Mouse (Mus musculus) hindbrain, postnatal 0 days (tissue): ENCODE data around the gene Narfl. TPM values are rescaled to one million over a fixed set of nuclear protein-coding genes. Genes with fewer than 3 reads are reported as not detected.

Experiments
- ATAC-seq: fragments of 200-750 bp; cut with Nextera tagmentation; 2 replicates; pipeline ENCODE4 v1.8.0; 2017; ENCODE audit warnings: mild to moderate bottlenecking, moderate TSS enrichment, moderate library complexity
- DNase-seq: peaks from one replicate; pipeline ENCODE4 v3.0.0-alpha.2; 2015; ENCODE audit warnings: low spot score
- H3K27ac ChIP-seq: fragments of 300-500 bp; sonication (generic); 2 replicates; pipeline ENCODE4 v1.5.1; 2014; ENCODE audit warnings: mild to moderate bottlenecking
- H3K27me3 ChIP-seq: fragments of 300-500 bp; sonication (generic); 2 replicates; pipeline ENCODE4 v1.6.1; 2014; ENCODE audit warnings: low read length, mixed read lengths; ENCODE audit not compliant: insufficient read depth
- H3K36me3 ChIP-seq: fragments of 300-500 bp; sonication (generic); 2 replicates; pipeline ENCODE4 v1.6.1; 2014; ENCODE audit warnings: low read length, mixed read lengths; ENCODE audit not compliant: insufficient read depth
- H3K4me1 ChIP-seq: fragments of 300-500 bp; sonication (generic); 2 replicates; pipeline ENCODE4 v1.6.1; 2014; ENCODE audit warnings: antibody characterized with exemption, low read length, mixed read lengths; ENCODE audit not compliant: insufficient read depth
- H3K4me2 ChIP-seq: fragments of 300-500 bp; sonication (generic); 2 replicates; pipeline ENCODE4 v1.6.1; 2014; ENCODE audit warnings: low read depth, mild to moderate bottlenecking, low read length, moderate library complexity, mixed read lengths
- H3K4me3 ChIP-seq: fragments of 300-500 bp; sonication (generic); 2 replicates; pipeline ENCODE4 v1.5.1; 2014; ENCODE audit warnings: low read length
- H3K9ac ChIP-seq: fragments of 300-500 bp; sonication (generic); replicated peaks from 2 replicates; pipeline ENCODE4 v1.6.1; 2014; ENCODE audit warnings: mild to moderate bottlenecking, low read length, moderate library complexity, mixed read lengths
- H3K9me3 ChIP-seq: fragments of 300-500 bp; sonication (generic); 2 replicates; pipeline ENCODE4 v1.6.1; 2016; ENCODE audit warnings: low read length, mixed read lengths
- CTCF ChIP-seq: IDR thresholded peaks from 2 replicates; pipeline ENCODE4 v1.5.1; 2016; ENCODE audit warnings: antibody characterized with exemption, control low read depth, low read depth
- WGBS: fragments of 180-500 bp; shearing (Covaris S2); extraction: QIAGEN DNeasy Blood & Tissue Kit; methylation state at CpG from one replicate; pipeline ENCODE4 v1.1.7; 2014; 5-methylcytosine and 5-hydroxymethylcytosine counted together
- polyA plus RNA-seq: library from polyadenylated mRNA; unstranded; fragments of >200 nt; fragmentation: Nextera tagmentation; extraction: Ambion mirVana; gene quantifications from 2 replicates; pipeline ENCODE4 v1.2.1, GENCODE M21; 2015
- total RNA-seq: library from RNA; depleted of rRNA; stranded (reverse); fragments of >200 nt; gene quantifications from 2 replicates; pipeline ENCODE4 v1.2.3, GENCODE M21; 2014

Narfl gene
- total and polyA plus RNA-seq, 2 experiments from 2014 or later, result 27.9 to 28.2 TPM

- DNase-seq (no peak), ATAC-seq (no peak)
- Histone ChIP-seq H3K9me3 (no peaks in the 10 kb centered on the region), H3K4me3 (no peak overlapping the region), H3K4me1 (peaks cover 34% of the 10 kb centered on the region), H3K27me3 (no peaks in the 10 kb centered on the region), H3K9ac (no peak overlapping the region), H3K4me2 (no peak overlapping the region), H3K27ac (no peak overlapping the region), H3K36me3 (peaks cover 25% of the 10 kb centered on the region; the same call in 1 of the 2 replicates)
- no peak for TF ChIP-seq CTCF
- WGBS, result 91% methylated on average over 13 of the region's 13 CpGs
Observed at GRCm38 (mm10) chr17:25827011-25827410, 53.4 kb downstream of the Narfl start.

GRCm38 (mm10) chr17:25827546-25828222 lies 54.1 kb downstream of the Narfl start:
- 86% methylated on average over 22 of the region's 22 CpGs for WGBS
- no peaks in the 10 kb centered on the region for H3K9me3 ChIP-seq
- DNase-seq (no peak), ATAC-seq (no peak)
- H3K4me2 ChIP-seq, result no peak overlapping the region
- peaks cover 35% of the 10 kb centered on the region for H3K4me1 ChIP-seq
- no peak overlapping the region for H3K4me3 ChIP-seq
- no peaks in the 10 kb centered on the region for H3K27me3 ChIP-seq
- H3K27ac ChIP-seq, result peak overlapping the region; percentile 96; the same call in 1 of the 2 replicates
- peaks cover 25% of the 10 kb centered on the region; the same call in 1 of the 2 replicates for H3K36me3 ChIP-seq
- H3K9ac ChIP-seq, result peak overlapping the region; percentile 80; the same call in 1 of the 2 replicates
- TF ChIP-seq CTCF, result no peak

GRCm38 (mm10) chr17:25828223-25828594 lies 54.6 kb downstream of the Narfl start:
- no peak for TF ChIP-seq CTCF
- 75% methylated on average over 8 of the region's 8 CpGs for WGBS

GRCm38 (mm10) chr17:25828712-25829557 lies 55.4 kb downstream of the Narfl start, which contains the start of gene Jmjd8:
Gene Jmjd8, plus strand, starts transcription at chr17:25828867.
- Histone ChIP-seq H3K4me2 (peak within 1 kb of the TSS; percentile 80), H3K27me3 (no peaks in the 10 kb centered on the region), H3K9me3 (no peaks in the 10 kb centered on the region), H3K4me1 (peaks cover 34% of the 10 kb centered on the region), H3K36me3 (peaks cover 25% of the 10 kb centered on the region; the same call in 1 of the 2 replicates), H3K4me3 (peak within 1 kb of the TSS; percentile 46), H3K9ac (peak within 1 kb of the TSS; percentile 80), H3K27ac (peak within 1 kb of the TSS; percentile 96)
- peak; percentile 67 for ATAC-seq
- DNase-seq, result peak; percentile 94
- TF ChIP-seq CTCF, result peak; percentile 72
- WGBS, result under 1% methylated on average over 32 of the region's 32 CpGs

More at GRCm38 (mm10) chr17:25828223-25828594, 54.6 kb downstream of the Narfl start:
- H3K27ac ChIP-seq, result peak overlapping the region; percentile 96
- H3K4me3 ChIP-seq, result peak overlapping the region; percentile 46
- peak overlapping the region; percentile 80 for H3K9ac ChIP-seq
- peak overlapping the region; percentile 80 for H3K4me2 ChIP-seq
- no peaks in the 10 kb centered on the region for H3K9me3 ChIP-seq
- no peaks in the 10 kb centered on the region for H3K27me3 ChIP-seq
- no peak for DNase-seq
- no peak for ATAC-seq
- peaks cover 25% of the 10 kb centered on the region; the same call in 1 of the 2 replicates for H3K36me3 ChIP-seq
- H3K4me1 ChIP-seq, result peaks cover 35% of the 10 kb centered on the region

- H3K9ac ChIP-seq, result peak overlapping the region; percentile 80
- no peaks in the 10 kb centered on the region for H3K9me3 ChIP-seq
- no peak for DNase-seq
- WGBS, result 34% methylated on average over 8 of the region's 8 CpGs
- H3K4me3 ChIP-seq, result peak overlapping the region; percentile 46
- peaks cover 34% of the 10 kb centered on the region for H3K4me1 ChIP-seq
- ATAC-seq, result no peak
- H3K4me2 ChIP-seq, result peak overlapping the region; percentile 80
- H3K36me3 ChIP-seq, result peaks cover 25% of the 10 kb centered on the region; the same call in 1 of the 2 replicates
- H3K27ac ChIP-seq, result peak overlapping the region; percentile 96
- TF ChIP-seq CTCF, result no peak
- H3K27me3 ChIP-seq, result no peaks in the 10 kb centered on the region
Observed at GRCm38 (mm10) chr17:25829558-25830017, 56.0 kb downstream of the Narfl start.

GRCm38 (mm10) chr17:25830200-25830753 lies 56.7 kb downstream of the Narfl start:
- Histone ChIP-seq H3K9ac (no peak overlapping the region), H3K4me3 (peak overlapping the region; percentile 46; the same call in 1 of the 2 replicates), H3K9me3 (no peaks in the 10 kb centered on the region), H3K27ac (no peak overlapping the region), H3K36me3 (peaks cover 25% of the 10 kb centered on the region; the same call in 1 of the 2 replicates), H3K27me3 (no peaks in the 10 kb centered on the region), H3K4me2 (peak overlapping the region; percentile 80; the same call in 1 of the 2 replicates), H3K4me1 (peaks cover 35% of the 10 kb centered on the region)
- no peak for DNase-seq
- no peak for ATAC-seq
- 84% methylated on average over 4 of the region's 4 CpGs for WGBS
- no peak for TF ChIP-seq CTCF
